Mouse (Mus musculus) MEL-GATA-1-ER (cell line): ENCODE data around the gene Rassf4.

ENCODE experiments used
- DNase-seq: peaks from one replicate; pipeline ENCODE4 v3.0.0-alpha.2; 2012; ENCODE audit warnings: low read depth; ENCODE audit errors: extremely low read depth

Rassf4 gene

GRCm38 (mm10) chr6:116671768-116672167 lies 2.0 kb downstream of the Rassf4 start:
- no peak for DNase-seq

DNA sequence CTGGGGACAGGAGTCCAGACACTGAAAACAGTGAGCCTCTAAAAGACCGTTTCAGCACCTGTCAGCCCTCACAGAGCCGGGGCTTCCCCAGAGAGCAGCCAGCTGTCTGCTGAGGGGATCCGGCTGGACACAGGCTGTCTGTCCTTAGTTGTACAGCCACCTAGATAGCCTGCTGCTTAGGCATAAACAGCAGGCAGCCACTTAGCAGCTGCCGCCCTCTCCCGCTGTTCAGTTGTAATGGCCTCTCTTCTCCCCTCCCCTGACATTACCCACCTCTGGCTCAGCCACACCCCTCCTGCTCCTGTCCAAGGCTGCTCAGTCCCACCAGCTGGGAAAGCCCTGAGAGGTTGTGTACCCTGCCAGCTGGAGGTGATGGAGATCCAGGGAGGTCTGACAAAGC lies 2.7 kb downstream of the Rassf4 start:
- DNase-seq, result no peak

DNA sequence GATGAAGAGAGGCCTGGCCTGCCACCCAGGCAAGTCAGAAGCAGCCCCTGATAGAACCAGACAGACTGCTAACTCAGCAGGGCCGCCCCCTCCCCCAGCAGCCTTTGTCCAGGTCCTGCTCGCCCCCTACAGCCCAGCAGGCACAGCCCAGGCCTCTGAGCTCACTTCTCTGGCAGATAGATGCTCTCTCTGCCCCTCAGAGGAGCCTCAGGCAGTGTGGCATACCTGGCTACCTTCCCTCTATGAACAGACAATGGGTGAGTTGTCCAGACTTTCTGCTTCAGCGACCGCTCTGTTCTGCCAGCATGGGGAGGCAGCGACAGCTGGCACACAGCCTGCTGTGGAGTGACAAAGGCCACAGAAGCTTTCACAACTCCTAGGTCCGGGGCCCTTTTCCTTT lies 3.6 kb downstream of the Rassf4 start:
- DNase-seq, result no peak

DNA sequence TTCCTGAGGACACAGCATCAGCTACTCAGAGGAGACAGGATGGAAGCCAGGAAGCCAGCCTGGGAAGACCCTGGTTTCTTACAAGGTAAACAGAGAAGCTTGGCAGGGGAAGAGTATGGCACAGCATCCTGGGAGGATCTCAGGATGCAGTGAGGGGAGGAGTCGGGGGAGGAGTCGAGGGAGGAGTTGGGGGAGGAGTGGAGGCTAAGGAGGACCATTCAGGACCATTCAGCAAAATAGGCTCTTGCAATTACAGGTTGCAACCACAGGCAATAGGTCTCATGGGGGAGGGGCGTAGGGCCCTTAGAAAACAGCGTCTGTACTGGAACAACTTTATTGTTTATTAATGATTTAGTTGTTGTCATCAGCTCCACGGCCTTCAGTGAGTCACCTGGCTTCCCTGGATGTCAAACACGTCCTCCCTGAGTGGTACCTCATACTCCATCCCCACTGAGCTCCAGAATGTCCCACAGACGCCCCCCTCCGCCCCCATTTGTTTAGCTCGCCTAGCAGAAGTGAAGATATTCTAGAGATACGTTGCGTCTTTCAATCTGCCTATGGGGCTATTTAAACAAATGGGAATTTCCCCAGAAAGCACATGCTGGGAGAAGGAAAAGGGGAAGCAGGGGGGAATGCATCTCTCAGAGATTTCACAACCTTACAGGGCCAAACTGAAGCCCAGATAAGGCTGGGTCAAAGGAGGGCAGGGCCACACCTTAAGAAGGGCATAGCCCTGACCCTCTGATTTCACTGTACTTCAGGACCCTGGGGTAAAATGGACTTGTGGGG lies 4.9 kb downstream of the Rassf4 start:
- DNase-seq, result no peak

DNA sequence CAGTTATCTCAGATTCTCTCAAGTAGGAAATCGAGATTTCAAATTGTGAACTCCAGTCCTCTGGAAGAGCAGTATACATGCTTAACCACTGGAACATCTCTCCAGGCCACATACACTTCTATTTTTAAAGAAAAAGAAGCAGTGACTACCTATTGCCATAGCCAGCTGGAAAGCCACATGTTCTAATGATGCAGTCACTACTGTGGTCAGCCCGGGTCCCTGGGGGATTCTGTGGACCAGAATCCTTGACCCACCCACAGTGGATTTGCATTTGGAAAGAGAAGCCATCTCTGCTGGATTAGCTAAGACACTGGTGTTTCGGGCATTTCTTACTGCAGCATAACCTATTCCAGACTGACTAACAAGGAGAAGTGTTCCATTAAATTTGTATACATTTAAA lies 6.4 kb downstream of the Rassf4 start:
- DNase-seq, result no peak

DNA sequence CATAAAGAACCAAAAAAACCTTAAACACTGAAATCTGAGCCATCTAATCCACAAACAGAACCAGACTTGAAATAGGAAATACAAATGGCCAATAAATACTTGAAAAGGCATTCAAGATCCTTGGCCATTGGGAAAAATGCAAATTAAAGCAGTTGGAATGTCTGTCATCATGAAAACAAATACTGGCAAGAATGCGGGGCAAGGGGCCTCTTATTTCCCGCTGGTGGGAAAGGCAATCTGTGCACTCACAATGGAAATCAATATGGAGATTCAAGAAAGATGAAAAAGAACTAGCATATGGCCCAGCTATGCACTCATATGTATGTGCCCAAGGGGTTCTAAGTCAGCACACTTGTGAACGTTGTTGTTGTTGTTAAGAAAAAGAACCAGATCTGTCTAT lies 6.9 kb downstream of the Rassf4 start:
- no peak for DNase-seq

DNA sequence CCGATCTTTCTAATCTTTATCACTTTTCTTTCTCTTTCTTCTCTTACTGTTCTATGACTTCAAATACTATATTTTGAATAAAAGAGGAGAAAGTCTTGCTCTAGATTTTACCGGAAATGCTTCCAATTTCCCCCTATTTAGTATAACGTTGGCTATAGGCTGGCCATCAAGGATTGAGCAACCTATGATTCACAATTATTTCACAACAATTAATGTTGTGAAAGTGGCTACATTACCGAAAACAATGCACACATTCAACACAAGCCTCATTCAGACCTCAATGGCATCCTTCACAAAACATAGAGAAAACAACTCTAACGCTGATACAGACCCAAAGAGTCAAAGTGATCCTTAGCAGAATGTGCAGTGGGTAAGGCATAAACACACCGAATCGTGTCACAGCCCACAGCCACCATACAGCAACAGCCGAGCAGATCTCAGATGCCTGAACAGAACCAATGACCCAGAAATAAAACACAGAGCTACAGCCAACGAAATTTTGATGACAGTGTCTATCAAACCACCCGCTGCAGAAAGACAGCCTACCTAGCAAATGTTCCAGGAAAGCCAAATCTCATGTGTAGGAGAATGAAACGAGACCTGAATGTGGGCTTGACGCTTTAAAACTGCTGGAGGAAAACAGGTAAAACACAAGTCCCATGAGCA lies 7.5 kb downstream of the Rassf4 start:
- DNase-seq, result no peak

DNA sequence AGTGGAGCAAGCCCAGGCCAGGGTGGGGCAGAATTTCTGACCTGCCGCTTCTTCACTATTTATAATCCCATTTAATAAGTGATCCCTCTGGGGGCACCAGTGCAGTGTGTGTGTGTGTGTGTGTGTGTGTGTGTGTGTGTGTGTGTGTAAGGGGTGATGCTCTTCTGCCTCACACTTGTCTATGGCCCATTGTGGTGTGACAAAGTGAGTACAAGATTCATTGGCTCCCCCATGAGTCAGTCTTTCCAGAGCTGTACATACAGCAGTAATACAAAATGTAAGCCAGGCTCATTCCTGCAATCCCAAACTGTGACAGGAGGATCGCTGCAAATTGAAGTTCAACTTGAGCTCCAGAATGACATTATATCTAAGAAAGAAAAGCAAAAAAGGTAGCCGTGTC lies 8.9 kb downstream of the Rassf4 start:
- DNase-seq, result no peak

- no peak for DNase-seq
These were observed 9.7 kb downstream of the Rassf4 start for GRCm38 (mm10) chr6:116664031-116664430.

DNA sequence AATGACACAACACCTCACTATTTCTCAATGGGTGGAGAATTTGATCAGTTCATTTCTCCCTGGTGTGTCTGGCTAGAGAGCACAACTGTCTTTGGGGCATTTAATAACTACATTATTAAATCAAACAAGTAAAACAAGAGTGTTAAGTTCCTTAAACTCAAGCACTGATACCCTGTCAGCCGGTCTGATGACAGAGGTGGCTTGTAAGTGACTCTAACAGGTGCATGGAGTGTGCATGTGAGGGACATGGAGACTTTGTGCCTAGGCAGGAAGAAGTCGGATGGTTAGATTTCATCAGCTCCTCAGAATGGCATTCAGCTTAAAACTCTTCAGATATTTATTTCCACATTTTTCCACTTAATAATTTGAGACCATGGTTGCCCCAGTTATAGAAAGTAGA lies 10.4 kb downstream of the Rassf4 start:
- no peak for DNase-seq

DNA sequence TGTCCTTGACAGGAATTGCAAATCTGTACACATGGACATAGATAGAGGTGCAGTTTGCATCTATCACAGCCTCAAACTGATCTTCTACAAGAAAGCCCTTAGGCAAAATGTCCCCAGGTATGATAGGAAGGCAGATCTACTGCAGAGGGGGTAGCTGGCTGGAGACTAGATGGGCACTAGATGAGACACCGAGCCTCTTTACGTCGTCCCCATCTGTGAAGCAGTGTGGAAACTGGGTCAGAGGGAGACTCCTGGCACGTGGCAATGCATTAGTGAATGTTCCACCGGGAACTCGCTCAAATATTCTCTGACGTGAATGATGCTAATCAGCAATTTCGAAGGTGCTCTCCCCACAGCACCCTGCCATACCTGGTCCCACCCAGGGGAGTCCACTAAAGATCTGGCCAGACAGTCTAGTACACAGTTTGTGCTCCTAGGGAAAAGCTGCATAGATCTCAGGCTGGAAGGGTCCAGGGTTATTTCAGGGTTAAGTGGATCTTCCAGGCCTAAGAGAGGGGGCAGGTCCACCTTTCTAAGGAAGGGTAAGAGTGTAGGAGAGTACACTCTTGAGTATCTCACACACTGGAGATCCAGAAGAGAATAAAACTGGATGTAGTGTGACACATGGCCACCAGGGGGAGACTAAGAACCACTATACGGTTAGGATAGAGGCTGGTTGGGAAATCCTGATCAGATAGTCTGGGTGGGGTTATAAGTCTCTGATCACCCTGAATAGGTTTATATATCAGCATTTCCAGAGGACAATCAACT lies 19.9 kb downstream of the Rassf4 start:
- peak; percentile 5 for DNase-seq

GRCm38 (mm10) chr6:116653191-116653590 lies 20.6 kb downstream of the Rassf4 start:
- DNase-seq, result no peak

GRCm38 (mm10) chr6:116651437-116652118 lies 22.2 kb downstream of the Rassf4 start:
- DNase-seq, result no peak

GRCm38 (mm10) chr6:116650406-116650805 lies 23.3 kb downstream of the Rassf4 start, which contains the start of gene Depp1:
Depp1 (plus strand) TSS chr6:116650609.
- no peak for DNase-seq

- no peak for DNase-seq
These were observed 23.9 kb downstream of the Rassf4 start for GRCm38 (mm10) chr6:116649811-116650210.

DNA sequence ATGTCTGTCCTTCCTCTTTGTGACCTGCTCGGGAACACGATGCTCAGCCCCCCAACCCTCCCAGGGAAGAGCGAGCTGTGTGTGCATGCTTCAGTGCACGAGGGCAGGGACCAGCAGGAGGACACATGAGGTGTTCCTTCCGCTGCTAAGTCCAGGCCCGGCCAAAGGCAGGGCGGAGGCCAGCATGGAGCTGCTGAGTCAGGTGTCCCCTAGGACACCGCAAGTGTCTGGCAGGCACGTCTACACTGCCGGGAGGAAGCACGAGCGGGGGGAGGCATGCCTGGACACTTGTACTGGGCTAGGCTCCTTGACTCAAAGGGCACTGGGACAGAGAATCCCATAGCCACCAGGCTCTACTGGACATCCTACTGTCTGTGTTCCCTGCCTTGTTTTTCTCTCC lies 26.0 kb downstream of the Rassf4 start:
- DNase-seq, result no peak

DNA sequence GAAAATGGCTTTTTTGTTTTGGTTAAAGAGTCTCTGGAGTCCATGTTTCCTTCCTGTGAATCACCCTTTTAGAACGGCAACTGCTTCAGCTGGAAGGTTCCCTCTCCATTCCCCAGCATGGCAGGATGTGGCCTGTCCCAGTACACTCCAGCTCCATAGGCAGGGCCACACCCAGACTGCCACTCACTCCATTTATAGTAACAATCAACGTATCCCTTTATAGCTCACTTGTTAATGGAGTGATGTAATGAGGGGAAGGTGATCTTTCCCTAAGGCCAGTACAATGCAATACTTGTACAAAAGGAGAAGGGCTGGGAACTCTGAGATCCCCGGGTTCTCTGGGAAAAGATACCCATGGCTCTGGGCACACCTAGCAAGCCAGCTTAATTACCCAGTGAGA lies 29.4 kb downstream of the Rassf4 start:
- DNase-seq, result no peak

GRCm38 (mm10) chr6:116643881-116644280 lies 29.9 kb downstream of the Rassf4 start:
- no peak for DNase-seq

DNA sequence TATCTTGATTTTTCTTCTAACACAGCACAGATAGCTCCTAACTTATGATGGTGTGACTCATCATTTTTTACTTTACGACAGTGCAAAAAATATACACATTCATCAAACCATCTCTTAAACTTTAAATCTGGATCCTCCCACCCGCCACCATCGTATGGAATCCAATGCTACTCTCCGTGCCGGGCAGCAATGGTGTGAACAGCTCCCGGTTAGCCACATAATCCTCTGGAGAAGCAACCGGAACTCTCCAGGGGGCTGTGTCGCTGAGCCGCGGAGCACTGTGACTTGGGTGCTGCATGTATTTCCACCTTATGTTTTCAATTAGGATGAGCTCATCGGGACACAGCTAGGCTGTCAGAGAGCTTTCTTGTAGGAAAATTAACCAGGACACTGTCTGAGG lies 30.8 kb downstream of the Rassf4 start:
- DNase-seq, result no peak

- no peak for DNase-seq
These were observed 34.1 kb downstream of the Rassf4 start for GRCm38 (mm10) chr6:116639663-116640062.

- DNase-seq, result no peak
These were observed 34.9 kb downstream of the Rassf4 start for GRCm38 (mm10) chr6:116638871-116639270.

GRCm38 (mm10) chr6:116637496-116637895 lies 36.3 kb downstream of the Rassf4 start:
- DNase-seq, result no peak
